Comparison of ENCODE assay signal across 8 mouse cellular contexts in genomic region chr17:24960135-24960851, GRCm38 (mm10). TPM values are rescaled to one million over a fixed set of nuclear protein-coding genes. Genes with fewer than 3 reads are reported as not detected.
DNase-seq lines count a peak whose midpoint lies in the region; ATAC-seq and TF ChIP-seq lines count a peak whose summit lies in the region.

Gene Jpt2, minus strand, starts transcription at chr17:24960689.

- peaks cover 50% of the 10 kb centered on the region for H3K36me3 ChIP-seq in embryonic facial prominence, embryonic 14.5 days (ENCODE audit: control insufficient read depth, insufficient read depth, low read length)
- H3K36me3 ChIP-seq in heart, embryonic 10.5 days, result peaks cover 53% of the 10 kb centered on the region
- peaks cover 59% of the 10 kb centered on the region for H3K36me3 ChIP-seq in kidney, embryonic 15.5 days
- peaks cover 46% of the 10 kb centered on the region for H3K36me3 ChIP-seq in limb, embryonic 15.5 days
- peaks cover 31% of the 10 kb centered on the region for H3K36me3 ChIP-seq in midbrain, postnatal 0 days (ENCODE audit: insufficient read depth, low read length)

- peak within 1 kb of the TSS; percentile 92 for H3K9ac ChIP-seq in embryonic facial prominence, embryonic 14.5 days (ENCODE audit: low read depth, low read length)
- H3K9ac ChIP-seq in kidney, embryonic 15.5 days, result peak within 1 kb of the TSS; percentile 91
- H3K9ac ChIP-seq in limb, embryonic 15.5 days, result peak within 1 kb of the TSS; percentile 87
- H3K9ac ChIP-seq in midbrain, postnatal 0 days (replicated peaks; ENCODE audit: low read length, poor library complexity, severe bottlenecking), result peak within 1 kb of the TSS; percentile 84

- TF ChIP-seq CTCF in bone marrow, adult 2 months (IDR thresholded peaks at IDR 0.05; ENCODE audit: control insufficient read depth, insufficient read depth, low read length), result peak; percentile 47; the same call in 1 of the 2 replicates
- peak; percentile 76 for TF ChIP-seq CTCF in midbrain, postnatal 0 days (IDR thresholded peaks at IDR 0.05)

- no peaks in the 10 kb centered on the region for H3K27me3 ChIP-seq in embryonic facial prominence, embryonic 14.5 days (replicated peaks; ENCODE audit: control insufficient read depth, insufficient read depth, low read length)
- H3K27me3 ChIP-seq in heart, embryonic 10.5 days (ENCODE audit: insufficient read depth, poor library complexity, severe bottlenecking), result no peaks in the 10 kb centered on the region
- H3K27me3 ChIP-seq in kidney, embryonic 15.5 days, result no peaks in the 10 kb centered on the region
- no peaks in the 10 kb centered on the region for H3K27me3 ChIP-seq in limb, embryonic 15.5 days
- H3K27me3 ChIP-seq in midbrain, postnatal 0 days (ENCODE audit: insufficient read depth, low read length), result no peaks in the 10 kb centered on the region

- peak; percentile 47; the same call in 1 of the 2 replicates for TF ChIP-seq POLR2A in bone marrow, adult 2 months (IDR thresholded peaks at IDR 0.05; ENCODE audit: borderline replicate concordance, control insufficient read depth, low read depth, low read length)

- under 1% methylated on average over 59 of the region's 59 CpGs for WGBS in bone marrow, adult 2 months
- WGBS in embryonic facial prominence, embryonic 14.5 days, result under 1% methylated on average over 39 of the region's 59 CpGs
- WGBS in heart, embryonic 10.5 days, result under 1% methylated on average over 59 of the region's 59 CpGs
- under 1% methylated on average over 57 of the region's 59 CpGs for WGBS in kidney, embryonic 15.5 days
- WGBS in limb, embryonic 15.5 days, result under 1% methylated on average over 58 of the region's 59 CpGs
- WGBS in midbrain, postnatal 0 days, result under 1% methylated on average over 57 of the region's 59 CpGs

- DNase-seq in B cell, adult 2 months, result peak; percentile 94 to 95
- DNase-seq in embryonic facial prominence, embryonic 14.5 days (ENCODE audit: low spot score), result peak; percentile 99
- DNase-seq in heart, embryonic 10.5 days (ENCODE audit: low spot score), result peak; percentile 99
- peak; percentile 99 for DNase-seq in midbrain, postnatal 0 days (ENCODE audit: low spot score)
- DNase-seq in spleen, postnatal 10 days (ENCODE audit: low spot score in 2 of 2), result peak; percentile 94 to 97

- H3K9me3 ChIP-seq in embryonic facial prominence, embryonic 14.5 days (ENCODE audit: control insufficient read depth, low read length), result no peaks in the 10 kb centered on the region
- no peaks in the 10 kb centered on the region for H3K9me3 ChIP-seq in heart, embryonic 10.5 days
- H3K9me3 ChIP-seq in kidney, embryonic 15.5 days (replicated peaks), result no peaks in the 10 kb centered on the region
- H3K9me3 ChIP-seq in limb, embryonic 15.5 days, result no peaks in the 10 kb centered on the region
- no peaks in the 10 kb centered on the region for H3K9me3 ChIP-seq in midbrain, postnatal 0 days (ENCODE audit: low read length)

- peak; percentile 100 for ATAC-seq in embryonic facial prominence, embryonic 14.5 days (ENCODE audit: low read depth)
- ATAC-seq in kidney, embryonic 15.5 days (replicated peaks; ENCODE audit: low FRiP score), result peak; percentile 100
- ATAC-seq in limb, embryonic 15.5 days (ENCODE audit: insufficient number of reproducible peaks, low FRiP score, low TSS enrichment, low read depth), result peak; percentile 100
- ATAC-seq in midbrain, postnatal 0 days (ENCODE audit: low FRiP score), result peak; percentile 100

- H3K4me3 ChIP-seq in bone marrow, adult 2 months (replicated peaks; ENCODE audit: control insufficient read depth, low read depth, low read length), result peak within 1 kb of the TSS; percentile 93
- H3K4me3 ChIP-seq in embryonic facial prominence, embryonic 14.5 days (ENCODE audit: low read depth, low read length), result peak within 1 kb of the TSS; percentile 92
- H3K4me3 ChIP-seq in heart, embryonic 10.5 days, result peak within 1 kb of the TSS; percentile 88
- H3K4me3 ChIP-seq in kidney, embryonic 15.5 days (replicated peaks), result peak within 1 kb of the TSS; percentile 98
- peak within 1 kb of the TSS; percentile 90 for H3K4me3 ChIP-seq in limb, embryonic 15.5 days
- peak within 1 kb of the TSS; percentile 84 for H3K4me3 ChIP-seq in midbrain, postnatal 0 days (ENCODE audit: low read depth, low read length)

- H3K27ac ChIP-seq in bone marrow, adult 2 months (ENCODE audit: control insufficient read depth, insufficient read depth, low read depth, low read length, poor library complexity), result peak within 1 kb of the TSS; percentile 63
- H3K27ac ChIP-seq in embryonic facial prominence, embryonic 14.5 days (replicated peaks; ENCODE audit: low read depth, low read length), result peak within 1 kb of the TSS; percentile 89
- H3K27ac ChIP-seq in heart, embryonic 10.5 days, result peak within 1 kb of the TSS; percentile 97
- peak within 1 kb of the TSS; percentile 90 for H3K27ac ChIP-seq in kidney, embryonic 15.5 days
- peak within 1 kb of the TSS; percentile 86 for H3K27ac ChIP-seq in limb, embryonic 15.5 days
- peak within 1 kb of the TSS; percentile 86 for H3K27ac ChIP-seq in midbrain, postnatal 0 days (ENCODE audit: low read depth, low read length)

- no peaks in the 10 kb centered on the region; the same call in 1 of the 2 replicates for H3K4me1 ChIP-seq in bone marrow, adult 2 months (ENCODE audit: control insufficient read depth, insufficient read depth, low read length)
- H3K4me1 ChIP-seq in embryonic facial prominence, embryonic 14.5 days (ENCODE audit: control insufficient read depth, insufficient read depth, low read length), result peaks cover 8% of the 10 kb centered on the region
- peaks cover 10% of the 10 kb centered on the region for H3K4me1 ChIP-seq in heart, embryonic 10.5 days
- H3K4me1 ChIP-seq in kidney, embryonic 15.5 days, result peaks cover 12% of the 10 kb centered on the region
- peaks cover 9% of the 10 kb centered on the region for H3K4me1 ChIP-seq in limb, embryonic 15.5 days
- H3K4me1 ChIP-seq in midbrain, postnatal 0 days (ENCODE audit: insufficient read depth, low read length), result no peaks in the 10 kb centered on the region; the same call in 1 of the 2 replicates

- H3K4me2 ChIP-seq in embryonic facial prominence, embryonic 14.5 days (ENCODE audit: low read depth, low read length), result peak within 1 kb of the TSS; percentile 59
- H3K4me2 ChIP-seq in kidney, embryonic 15.5 days, result peak within 1 kb of the TSS; percentile 72
- H3K4me2 ChIP-seq in limb, embryonic 15.5 days, result peak within 1 kb of the TSS; percentile 49
- peak within 1 kb of the TSS; percentile 62 for H3K4me2 ChIP-seq in midbrain, postnatal 0 days (ENCODE audit: low read depth, low read length, poor library complexity, severe bottlenecking)

RNA-seq across cellular contexts. Expression of gene Jpt2, which starts in this region (rescaled TPM):
- polyA plus RNA-seq in bone marrow, adult 2 months (2011; ENCODE audit: insufficient read depth, insufficient read length, low replicate concordance, missing spikeins), result 12.2 and 31.5 TPM in 2 replicates
- polyA plus RNA-seq in embryonic facial prominence, embryonic 14.5 days (2014; fragmentation: Nextera tagmentation; extraction: Ambion mirVana), result 83.6 and 95.6 TPM in 2 replicates
- polyA plus RNA-seq in heart, embryonic 10.5 days (2016; fragmentation: Nextera tagmentation; extraction: Ambion mirVana), result 212 and 255 TPM in 2 replicates
- polyA plus RNA-seq in kidney, embryonic 15.5 days (2015; fragmentation: Nextera tagmentation; extraction: Ambion mirVana), result 219 and 228 TPM in 2 replicates
- 165 and 170 TPM in 2 replicates for polyA plus RNA-seq in limb, embryonic 15.5 days (2015; fragmentation: Nextera tagmentation; extraction: Ambion mirVana)
- 60.7 and 61.0 TPM in 2 replicates for total RNA-seq in midbrain, postnatal 0 days (2014; rRNA removed)
- 64.5 and 66.7 TPM in 2 replicates for polyA plus RNA-seq in midbrain, postnatal 0 days (2015; fragmentation: Nextera tagmentation; extraction: Ambion mirVana)

Comparison
In these comparisons a context has a peak if more than half of its experiments do, and no peak if none do; other contexts are left out.
1. Peak in every context shown above with its lines: DNase-seq, ATAC-seq, H3K4me3 ChIP-seq and H3K27ac ChIP-seq.